Mouse (Mus musculus): ENCODE measurements around the gene 1110032A03Rik.
A peak's percentile ranks its signal among the peaks of the same experiment; 100 is the strongest.

The 1110032A03Rik gene

DNA sequence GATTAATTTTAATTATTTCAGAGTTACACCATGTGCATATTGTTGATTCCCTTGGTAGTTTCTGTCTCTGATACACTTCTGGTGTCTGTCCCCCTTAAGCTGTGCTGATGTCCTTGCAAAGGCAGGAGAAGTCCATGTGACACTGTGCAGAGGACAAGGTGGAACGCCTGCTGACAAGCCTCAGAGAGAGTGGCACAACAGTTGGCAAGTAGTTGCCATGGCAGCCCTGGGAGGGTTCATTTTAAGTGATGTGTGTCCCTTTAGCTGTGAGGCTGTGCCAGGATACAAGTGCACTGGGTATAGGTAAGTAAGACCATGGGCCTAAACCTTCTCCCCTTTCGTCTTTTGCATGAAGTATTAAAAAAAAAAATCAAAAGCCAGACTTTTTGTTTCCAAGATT, 5.3 kb downstream of the 1110032A03Rik start:
- DNase-seq (ENCODE audit: low spot score) = no peak

DNA sequence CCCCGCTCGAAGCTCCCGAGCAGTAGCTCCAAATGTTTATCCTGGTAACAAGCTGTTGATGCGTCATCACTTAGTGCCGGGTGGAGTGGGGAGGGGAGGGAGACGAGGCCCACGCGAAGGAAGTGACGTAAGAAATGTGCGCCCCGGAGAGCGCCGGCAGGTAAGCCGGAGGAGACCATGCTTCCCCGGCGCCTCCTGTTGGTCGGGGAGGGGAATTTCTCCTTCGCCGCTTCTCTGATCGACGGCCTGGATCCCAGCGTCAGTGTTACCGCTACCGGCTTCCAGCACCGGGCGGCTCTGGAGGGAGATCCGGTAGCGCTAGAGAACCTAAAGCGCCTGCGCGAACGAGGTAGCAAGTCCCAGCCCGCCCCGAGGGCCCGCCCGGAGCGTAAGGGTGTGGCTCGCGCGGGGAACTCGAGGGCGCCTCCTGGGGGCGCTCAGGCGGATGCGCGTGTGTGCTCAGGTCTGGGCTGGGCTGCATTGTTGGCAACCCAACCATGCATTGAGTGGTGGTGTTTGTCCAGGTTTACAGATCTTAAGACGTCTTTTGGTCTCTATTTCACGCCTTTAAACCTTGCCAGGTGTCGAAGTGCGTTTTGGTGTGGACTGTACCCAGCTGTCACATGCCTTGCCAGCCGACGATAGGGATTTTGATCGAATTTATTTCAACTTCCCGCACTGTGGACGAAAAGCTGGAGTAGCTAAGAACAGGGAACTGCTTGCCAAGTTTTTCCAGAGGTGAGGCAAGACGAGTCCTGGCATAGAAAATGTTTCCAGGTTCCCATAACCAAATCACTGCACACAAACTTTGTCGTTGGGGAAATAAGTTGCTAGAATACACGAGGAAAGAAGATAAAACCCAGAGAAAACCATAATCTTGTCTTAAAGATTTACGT, 7.0 kb downstream of the 1110032A03Rik start, which contains the start of gene Fdxacb1:
Fdxacb1 (plus strand) TSS at position 130 of the 896 bp plus-strand sequence.
- DNase-seq (ENCODE audit: low spot score) = peak; percentile 98

DNA sequence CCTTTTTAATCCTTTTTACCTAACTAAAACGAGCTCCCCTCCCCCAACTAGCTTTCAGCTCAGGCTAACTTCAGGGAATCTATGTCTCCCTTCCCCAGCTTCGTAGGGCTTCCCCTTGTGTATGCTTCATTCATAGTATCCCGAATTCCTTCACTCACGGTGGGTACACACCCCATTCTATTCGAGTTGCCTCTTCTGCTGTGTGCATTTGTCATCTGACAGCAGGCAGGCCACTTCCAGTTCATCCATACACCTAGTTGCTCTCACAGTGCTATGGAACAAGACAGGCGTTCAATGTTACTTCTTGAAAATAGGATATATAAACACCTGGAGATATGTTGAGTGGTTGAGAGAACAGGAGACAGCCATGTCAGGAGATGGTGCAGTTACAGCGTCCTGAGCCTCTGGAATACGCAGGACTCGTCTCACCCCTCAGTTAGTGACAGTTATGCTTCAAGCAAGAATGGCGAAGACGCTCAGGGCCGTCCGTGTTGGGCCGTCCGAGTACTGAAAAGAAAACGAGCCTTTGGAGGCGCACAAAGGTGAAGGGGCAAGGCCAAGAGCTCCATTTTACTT, 7.7 kb downstream of the 1110032A03Rik start:
- DNase-seq (ENCODE audit: low spot score) = no peak

DNA sequence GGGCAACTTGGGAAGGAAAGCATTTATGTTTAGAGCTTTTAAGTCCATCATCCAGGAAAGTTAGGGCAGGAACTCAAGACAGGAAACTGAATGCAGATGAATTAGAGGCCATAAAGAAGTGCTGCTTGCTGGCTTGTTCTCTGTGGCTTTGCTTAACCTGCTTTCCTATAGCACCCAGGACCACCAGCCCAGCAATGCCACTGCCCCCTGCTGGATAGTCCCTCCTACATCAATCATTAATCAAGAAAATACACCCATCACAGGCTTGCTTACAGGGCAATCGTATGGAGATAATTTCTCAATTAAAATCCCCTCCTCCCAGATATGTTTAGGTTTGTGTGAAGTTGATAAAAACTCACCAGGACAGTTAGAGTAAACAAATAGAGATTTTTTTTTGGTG, 12.0 kb downstream of the 1110032A03Rik start:
- DNase-seq (ENCODE audit: low spot score) = no peak

DNA sequence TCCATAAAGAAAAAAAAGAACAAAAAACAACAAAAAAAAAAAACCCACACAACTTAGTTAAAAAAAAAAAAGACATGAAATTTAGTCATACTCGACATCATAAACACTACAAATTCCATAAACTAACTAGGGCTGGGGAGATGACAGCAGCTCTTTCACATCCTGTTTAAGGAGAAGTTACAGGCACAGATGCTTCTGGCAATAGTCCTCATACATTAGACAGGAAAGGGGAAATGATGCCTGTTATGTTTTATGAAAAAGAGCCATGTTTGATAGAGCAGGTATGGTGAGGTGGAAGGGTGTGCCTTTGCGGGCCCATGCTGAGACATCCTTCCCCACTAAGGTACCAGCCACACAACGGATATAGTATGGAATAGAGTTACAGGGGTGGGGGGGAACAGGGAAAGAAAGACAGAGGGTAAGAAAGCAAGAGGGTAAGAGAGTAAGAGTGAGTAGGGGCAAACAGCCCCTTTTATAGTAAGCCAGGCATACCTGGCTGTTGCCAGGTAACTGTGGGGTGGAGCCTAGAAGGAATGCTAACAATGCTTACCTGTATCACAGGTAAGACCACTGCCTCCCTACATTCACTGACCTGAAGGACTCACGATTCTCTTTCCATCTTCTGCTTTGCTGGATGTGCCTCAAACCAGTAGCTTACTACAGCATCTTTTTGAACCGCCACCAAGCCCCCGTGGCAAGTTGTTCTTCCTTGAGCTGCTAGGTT, 13.6 kb downstream of the 1110032A03Rik start:
- no peak for DNase-seq (ENCODE audit: low spot score)

DNA sequence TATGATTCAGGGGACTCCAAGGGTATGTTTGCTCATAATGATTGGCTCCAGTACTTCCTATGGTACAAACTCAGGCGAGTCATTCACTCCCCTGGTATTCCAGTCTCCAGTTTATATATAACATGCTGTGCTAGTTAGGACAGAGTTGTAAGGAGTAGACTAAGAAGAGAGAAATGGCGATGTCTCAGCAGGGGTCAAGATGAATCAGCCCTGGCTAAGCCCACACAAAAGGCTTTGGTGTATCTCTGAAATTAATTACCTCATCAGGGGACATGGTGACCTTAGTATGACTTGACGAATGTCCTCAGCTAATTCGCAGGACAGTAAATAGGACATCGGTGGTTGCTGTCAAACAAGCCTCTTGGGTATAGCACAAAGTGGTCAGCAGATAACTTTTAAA, 18.6 kb downstream of the 1110032A03Rik start:
- no peak for DNase-seq (ENCODE audit: low spot score)

DNA sequence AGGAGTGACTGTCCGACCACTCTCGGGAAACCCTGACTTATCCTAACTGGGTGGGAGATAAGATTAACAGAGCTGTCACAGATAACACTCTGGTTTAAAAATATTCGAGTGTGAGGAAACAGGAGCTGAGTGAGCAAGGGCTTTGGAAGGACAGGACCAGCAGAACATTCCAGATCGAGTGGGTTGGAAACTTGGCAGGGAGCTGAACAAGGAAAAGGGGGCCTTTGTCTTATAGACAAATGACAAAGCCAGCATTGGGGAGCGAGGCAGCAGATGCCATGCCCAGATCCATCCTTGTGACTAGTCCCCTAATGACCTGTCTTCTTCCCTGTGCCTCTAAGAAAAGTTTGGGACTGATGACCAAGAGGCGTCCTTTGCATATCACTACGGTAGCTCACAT, 21.4 kb downstream of the 1110032A03Rik start:
- no peak for DNase-seq (ENCODE audit: low spot score)

DNA sequence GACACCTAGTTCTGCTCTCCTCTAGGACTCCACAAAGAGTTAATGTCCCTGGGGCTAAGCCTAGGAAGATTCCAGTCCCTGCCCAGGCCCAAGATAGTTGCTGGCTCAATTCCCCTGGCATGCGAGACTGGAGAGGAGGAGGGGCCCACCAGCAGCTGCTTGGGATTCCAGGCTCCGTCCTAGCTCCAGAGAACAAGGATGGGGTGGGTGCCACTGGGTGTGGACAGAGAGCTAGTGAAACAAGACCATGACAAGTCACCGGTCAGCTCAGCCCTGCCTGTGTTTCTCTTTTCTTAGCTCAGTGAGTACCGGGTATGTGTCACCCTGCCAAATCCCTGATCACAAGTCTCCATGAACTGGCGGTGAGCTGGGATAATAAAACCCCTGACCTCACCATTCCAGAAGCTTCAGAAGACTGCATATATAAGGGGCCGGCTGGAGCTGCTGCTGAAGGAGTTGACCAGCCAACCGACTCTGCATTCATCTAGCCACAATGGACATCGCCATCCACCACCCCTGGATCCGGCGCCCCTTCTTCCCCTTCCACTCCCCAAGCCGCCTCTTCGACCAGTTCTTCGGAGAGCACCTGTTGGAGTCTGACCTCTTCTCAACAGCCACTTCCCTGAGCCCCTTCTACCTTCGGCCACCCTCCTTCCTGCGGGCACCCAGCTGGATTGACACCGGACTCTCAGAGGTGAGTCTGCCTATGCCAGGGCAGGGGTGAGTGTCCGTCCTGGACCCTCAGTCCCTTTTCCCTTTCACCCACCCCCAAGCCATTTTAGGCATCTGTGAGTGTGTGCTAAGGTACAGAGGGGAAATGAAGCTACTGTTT, 22.3 kb downstream of the 1110032A03Rik start:
- peak; percentile 61 for DNase-seq (ENCODE audit: low spot score)

DNA sequence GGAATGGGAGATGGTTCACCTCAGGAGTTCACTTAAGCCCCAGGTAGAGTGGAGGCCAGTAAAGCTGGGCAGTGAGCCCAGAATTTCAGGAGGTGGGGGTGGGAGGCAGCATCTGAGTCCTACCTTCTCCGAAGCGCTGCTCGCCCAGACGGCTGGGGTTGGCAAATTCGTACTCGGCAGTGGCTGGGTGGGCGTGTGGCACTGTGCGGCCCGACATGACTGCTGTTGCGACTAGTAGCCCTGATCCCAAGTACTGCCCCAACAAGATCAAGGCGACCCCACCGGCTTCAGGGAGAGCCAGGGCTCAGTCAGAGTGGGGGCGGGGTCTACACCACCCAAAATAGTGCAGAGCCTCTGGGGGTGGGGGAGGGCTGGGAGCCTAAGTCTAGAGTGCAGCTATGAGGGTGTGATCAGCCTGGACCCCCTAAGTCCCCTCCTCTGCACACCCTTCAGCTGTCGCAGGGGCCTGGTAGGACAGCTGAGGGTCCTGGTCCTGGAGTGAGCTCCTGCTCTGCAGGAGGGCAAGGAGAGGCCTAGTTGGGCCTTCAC, 23.2 kb downstream of the 1110032A03Rik start, which contains the start of gene Hspb2:
Hspb2 (minus strand) TSS at position 301 of the 549 bp plus-strand sequence.
- DNase-seq (ENCODE audit: low spot score) = no peak

DNA sequence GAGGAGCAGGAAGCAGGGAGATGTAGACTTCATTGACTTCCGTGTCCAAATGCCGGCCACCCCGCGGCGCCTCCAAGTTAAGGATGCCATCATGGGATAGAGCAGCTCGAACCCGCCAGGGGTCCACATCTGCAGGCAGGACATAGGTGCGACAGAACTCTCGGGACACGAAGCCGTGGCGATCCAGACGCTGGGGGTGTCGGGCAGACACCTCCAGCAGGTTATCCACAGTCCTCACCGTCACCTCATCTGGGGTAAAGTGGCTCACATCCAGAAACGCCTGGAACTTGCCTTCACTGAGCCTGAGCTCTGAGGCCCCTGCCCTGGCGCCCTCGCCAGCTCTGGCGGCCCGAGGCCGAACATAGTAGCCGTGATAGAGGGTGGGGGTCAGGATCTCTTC, 24.0 kb downstream of the 1110032A03Rik start, which contains the start of gene Cryab:
Cryab (plus strand) TSS at position 3 of the 400 bp plus-strand sequence.
- no peak for DNase-seq (ENCODE audit: low spot score)

DNA sequence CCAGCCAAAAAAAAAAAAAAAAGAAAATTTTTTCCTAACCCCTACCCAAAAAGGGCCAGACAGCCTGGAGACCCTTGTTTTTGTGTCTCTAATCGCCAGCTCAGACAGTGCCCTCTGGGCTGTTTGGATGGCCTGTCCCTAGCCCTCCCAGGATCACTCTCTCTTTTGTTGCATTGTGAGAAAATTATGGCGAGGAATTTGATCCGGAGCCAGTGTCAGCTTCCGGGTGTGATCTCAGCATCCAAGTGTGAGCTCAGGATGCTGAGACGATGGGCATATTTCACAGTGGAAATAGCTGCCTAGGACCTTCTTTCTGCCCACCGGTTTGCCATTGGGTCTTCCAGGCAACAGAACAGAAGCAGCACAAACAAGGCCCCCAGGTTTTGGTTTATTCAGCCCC, 24.6 kb downstream of the 1110032A03Rik start:
- no peak for DNase-seq (ENCODE audit: low spot score)

DNA sequence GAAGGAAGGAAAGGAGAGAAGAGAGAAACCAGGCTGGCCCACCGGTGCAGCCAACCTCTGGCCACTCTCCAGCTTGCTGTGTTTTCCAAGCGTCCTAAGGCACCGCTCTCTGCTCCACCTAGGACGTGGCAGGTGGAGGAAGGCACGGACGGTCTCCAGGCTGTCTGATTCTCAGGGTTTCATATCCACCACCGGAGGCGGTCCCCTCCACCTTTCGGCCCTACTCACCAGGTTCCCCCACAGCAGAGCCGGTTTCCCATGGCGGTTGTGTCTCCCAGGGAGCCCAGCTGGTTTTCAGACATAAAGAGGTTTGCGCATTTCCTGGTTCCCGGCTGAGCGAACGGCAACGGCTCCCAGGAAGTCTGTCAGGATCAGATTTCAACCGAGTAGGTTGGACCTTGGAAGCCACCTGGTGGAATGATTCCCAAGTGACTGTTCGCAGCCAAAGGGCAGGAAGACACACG, 29.1 kb downstream of the 1110032A03Rik start, which contains the start of gene 2310030G06Rik:
2310030G06Rik (minus strand) TSS at position 323 of the 464 bp plus-strand sequence.
- no peak for DNase-seq (ENCODE audit: low spot score)

DNA sequence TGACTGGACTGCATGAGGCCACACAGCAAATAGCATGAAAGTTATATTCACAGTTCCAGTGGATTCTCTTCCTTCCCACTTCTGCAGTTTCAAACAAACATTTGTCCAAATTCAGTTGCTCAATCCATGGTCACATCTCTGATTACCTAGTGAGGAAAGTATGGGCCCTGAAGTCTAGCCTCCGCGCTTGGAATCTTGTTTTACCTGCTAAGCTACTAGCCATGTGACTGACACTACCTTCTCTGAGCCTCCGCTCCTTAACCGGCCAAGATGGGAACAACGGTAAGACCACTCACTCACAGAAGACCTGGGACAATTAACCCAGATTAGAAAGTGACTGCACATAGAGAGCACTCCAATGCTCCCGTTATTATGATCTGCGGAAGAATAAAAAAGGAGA, 29.5 kb downstream of the 1110032A03Rik start:
- DNase-seq (ENCODE audit: low spot score) = no peak

DNA sequence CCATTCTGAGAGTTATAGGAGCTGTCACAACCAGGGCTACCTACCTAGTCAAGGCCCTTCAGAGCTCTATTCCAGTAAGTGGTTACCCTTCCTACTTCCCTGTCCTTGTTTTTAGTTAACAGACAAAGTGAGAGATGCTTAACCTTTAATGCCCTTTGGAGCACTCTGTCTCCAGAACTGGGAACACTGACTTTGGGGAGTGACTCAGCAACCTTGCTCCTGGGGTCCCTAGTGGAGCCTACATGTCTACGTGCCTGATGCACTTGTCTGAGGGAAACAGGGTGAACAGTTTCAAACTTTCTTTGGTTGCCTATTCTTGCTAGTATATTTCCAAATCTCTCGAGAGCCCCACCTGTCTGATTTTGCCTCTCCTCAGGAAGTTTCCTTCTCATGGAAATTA, 32.6 kb downstream of the 1110032A03Rik start:
- DNase-seq (ENCODE audit: low spot score) = no peak

DNA sequence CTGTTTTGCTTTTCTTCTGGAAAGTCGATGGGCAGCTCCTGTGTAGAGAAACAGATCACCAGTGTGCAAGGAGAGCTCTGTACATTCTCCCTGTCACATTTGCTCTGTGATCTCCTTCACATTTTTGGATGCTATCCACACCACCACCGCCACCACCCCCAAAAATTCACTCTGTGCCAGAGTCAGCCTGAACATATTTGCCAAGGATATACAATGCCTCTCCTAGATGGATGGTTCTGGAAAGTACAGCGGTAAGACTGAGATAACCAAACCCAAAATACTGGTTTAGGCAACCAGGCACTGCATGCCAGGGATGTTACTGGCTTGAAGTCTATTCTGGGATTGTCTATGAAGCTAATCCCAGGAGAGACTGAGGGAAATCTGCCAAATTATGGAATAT, 33.1 kb downstream of the 1110032A03Rik start:
- DNase-seq (ENCODE audit: low spot score) = no peak

DNA sequence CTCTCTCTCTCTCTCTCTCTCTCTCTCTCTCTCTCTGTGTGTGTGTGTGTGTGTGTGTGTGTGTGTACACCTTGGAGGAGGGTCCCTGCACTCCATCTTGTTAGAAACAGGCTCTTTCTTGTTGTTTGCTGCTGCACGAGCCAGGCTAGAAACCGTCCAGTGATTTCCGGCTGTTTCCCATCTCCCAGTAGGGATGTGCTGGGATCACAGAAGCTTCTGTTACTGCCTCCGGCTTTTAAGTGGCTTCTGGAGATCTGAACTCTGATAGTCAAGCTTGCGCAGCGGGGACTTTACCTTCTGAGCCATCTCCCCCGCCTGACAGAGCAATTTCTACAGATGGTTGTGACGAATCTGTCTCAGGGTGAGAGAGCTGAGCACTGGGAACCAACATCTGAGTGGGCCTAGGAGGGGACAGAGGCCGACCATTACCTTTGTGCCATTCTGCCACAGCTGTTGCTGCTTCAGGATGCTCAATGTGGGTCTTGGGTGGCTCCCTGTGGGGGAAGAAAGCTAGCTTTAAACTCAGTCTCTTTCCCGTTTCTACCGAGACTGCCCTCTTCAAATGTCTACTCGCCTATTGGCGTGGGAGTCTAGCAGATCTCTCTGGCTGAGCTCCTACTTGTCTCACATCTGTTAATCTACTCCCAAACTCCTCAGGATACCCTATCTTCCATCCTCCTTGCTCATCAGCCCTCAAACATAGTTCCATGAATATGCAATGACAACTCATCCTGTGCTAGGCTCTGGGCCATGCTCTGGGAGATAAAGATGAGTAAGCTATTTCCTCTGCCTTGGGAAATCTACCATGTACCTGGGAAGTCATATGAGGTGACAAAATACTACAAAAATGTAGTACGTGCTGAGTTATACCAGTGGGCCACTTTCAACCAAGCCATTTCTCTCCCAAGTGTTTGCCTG, 34.2 kb downstream of the 1110032A03Rik start:
- no peak for DNase-seq (ENCODE audit: low spot score)

DNA sequence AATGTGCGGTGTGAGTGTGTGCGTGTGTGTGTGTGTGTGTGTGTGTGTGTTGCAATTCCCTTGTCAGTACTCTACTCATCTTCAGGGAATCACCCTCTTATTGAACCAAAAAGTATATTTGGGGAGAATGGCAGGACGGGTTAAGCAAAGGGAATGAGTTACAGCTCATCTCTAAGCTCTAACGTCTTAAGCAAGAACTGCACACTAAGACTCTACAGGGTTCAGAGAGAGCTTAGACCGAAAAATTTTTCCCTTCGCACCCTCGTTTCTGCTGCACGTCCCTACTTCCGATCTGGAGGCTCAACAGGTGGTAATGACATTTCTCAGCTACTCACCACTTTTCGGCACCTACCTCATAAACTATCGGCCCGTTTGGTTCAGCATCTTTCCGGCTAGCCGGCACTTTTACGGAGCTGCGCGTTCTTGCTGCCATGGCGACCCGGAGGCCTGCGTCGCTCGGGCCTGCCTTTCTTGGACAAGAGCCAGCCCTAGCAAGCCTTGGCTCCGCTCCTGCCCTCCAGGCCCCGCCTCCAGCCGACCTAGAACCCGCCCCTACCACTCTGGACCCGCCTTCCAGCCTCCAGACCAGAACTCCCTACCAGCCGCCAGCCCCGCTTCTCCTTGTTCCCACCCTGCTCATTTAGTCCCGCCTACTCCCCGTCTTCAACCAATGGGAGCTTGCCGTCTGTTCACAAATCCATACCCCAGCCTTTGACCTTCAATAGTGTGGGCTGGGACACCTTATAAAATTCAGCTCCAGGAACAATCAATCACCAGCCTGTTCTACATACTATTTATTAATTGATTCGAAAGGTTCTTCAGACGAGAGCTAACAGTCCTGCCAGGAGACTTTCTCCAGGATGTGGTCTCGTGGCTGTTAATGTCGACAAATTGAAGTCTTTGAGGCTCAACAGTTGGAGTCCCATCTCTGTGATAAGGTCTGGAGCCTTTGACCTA, 36.1 kb downstream of the 1110032A03Rik start, which contains the start of gene Dixdc1:
Dixdc1 (minus strand) TSS at position 604 of the 957 bp plus-strand sequence.
- DNase-seq (ENCODE audit: low spot score) = peak; percentile 87

DNA sequence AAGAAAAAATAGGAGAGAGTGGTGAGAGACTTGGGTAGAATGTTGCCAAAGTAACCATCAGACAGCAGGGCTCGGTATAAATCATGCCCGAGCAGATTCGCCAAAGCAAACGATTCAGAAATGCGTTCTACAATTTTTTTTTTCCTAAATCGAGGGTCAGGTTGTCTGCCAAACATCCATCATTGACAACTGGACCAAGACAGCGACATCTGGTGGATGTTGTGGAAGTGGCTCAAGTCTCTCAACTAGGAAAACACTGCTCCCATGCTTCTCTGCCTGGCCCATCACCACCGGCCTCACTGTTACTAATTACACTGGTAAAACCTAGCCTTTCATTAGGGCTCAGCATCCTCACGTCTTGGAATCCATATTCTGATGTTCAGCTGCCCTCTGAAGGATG, 40.3 kb downstream of the 1110032A03Rik start:
- DNase-seq (ENCODE audit: low spot score) = peak; percentile 52

DNA sequence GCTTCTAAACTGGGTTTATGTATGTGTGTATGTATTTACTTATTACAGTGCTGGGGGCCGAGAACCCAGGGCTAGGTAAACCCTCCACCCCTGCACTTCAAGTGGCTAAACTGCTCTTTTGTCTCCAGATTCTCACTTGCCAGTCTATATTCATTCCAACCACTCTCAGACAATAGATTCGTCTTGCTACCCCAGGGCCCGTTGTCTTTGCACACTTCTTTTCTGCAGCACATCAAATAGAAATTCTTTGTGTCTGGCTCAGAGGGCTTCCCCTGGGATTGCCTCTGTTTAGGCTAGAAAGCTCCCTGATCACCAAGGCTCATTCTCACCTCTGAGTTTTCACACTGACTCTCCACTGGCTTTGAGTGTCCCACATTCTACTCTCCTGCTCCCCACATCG, 42.8 kb downstream of the 1110032A03Rik start:
- no peak for DNase-seq (ENCODE audit: low spot score)
